Mouse (Mus musculus) heart, postnatal 0 days (tissue): ENCODE data around the gene Pole.

Experiments
- CTCF ChIP-seq: IDR thresholded peaks from 2 replicates; pipeline ENCODE4 v1.5.1; 2016; ENCODE audit warnings: antibody characterized with exemption, control low read depth, low read depth
- EP300 ChIP-seq: IDR thresholded peaks from 2 replicates; pipeline ENCODE4 v1.6.1; 2016; ENCODE audit warnings: antibody characterized with exemption, low read depth

DNA sequence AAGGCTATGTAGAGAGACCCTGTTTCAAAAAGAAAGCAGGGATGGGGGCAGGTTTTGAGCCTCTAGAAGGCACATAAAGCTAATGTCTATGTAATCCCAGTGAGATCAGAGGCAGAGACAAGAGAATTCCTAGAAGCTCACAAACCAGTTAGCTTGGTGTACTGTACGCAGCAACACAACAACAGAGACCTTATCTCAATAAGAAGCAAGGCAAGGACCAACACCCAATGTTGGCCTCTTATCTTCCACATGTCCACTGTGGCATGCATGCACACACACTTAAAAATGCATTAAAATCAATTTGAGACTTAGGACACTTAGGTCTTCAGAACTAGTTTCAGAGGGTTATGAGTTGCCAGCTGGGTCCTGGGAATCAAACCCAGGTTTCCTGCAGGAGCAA, 5.5 kb downstream of the Pole start:
- no peak for TF ChIP-seq CTCF
- TF ChIP-seq EP300, result no peak
